Mouse (Mus musculus) testis, adult 2 months (tissue): ENCODE measurements around the gene Gm37240.

Source experiments
- CTCF ChIP-seq: fragments of 200-500 bp; IDR thresholded peaks from 2 replicates; pipeline ENCODE4 v1.5.1; 2012; ENCODE audit warnings: low read depth, mild to moderate bottlenecking, inconsistent platforms, low read length, moderate library complexity; ENCODE audit not compliant: control insufficient read depth, insufficient read depth, insufficient replicate concordance
- POLR2A ChIP-seq: fragments of 200-500 bp; IDR thresholded peaks from 2 replicates; pipeline ENCODE4 v1.6.1; 2012; ENCODE audit warnings: low read depth, mild to moderate bottlenecking, inconsistent platforms, low read length, moderate library complexity; ENCODE audit not compliant: control insufficient read depth

- no peak for TF ChIP-seq CTCF
- no peak for TF ChIP-seq POLR2A
Observed at GRCm38 (mm10) chr3:85532376-85532775, 354.9 kb downstream of the Gm37240 start.
